ENCODE assay signal across 17 mouse cellular contexts in genomic region chrX:57918181-57919115, GRCm38 (mm10).
A peak's percentile ranks its signal among the peaks of the same experiment; 100 is the strongest.
DNase-seq lines count a peak whose midpoint lies in the region; ATAC-seq and TF ChIP-seq lines count a peak whose summit lies in the region.
"Had no signal": no experiment of that assay in that cellular context is flagged by ENCODE, and none has a peak within 500 bp of the region (broad histone marks: within the 10 kb centered on the region; RNA-seq: fewer than 3 reads in every experiment).

No protein-coding gene starts in this region.

- no peak for DNase-seq in midbrain, embryonic 10.5 days (ENCODE audit: low spot score)
- DNase-seq in midbrain, postnatal 0 days (ENCODE audit: low spot score): no peak
- DNase-seq in embryo, embryonic 11 days: peak; percentile 31
- no peak for DNase-seq in left cerebral cortex, postnatal 10 days (ENCODE audit: extremely low spot score in 1 of 2, low spot score in 2 of 2)
- no peak for DNase-seq in c-Kit-positive CD71-positive TER-119-positive erythroid progenitor cells, embryonic 14.5 days (ENCODE audit: low spot score)
- DNase-seq in adrenal gland, postnatal 4 days (ENCODE audit: low spot score in 2 of 2): no peak
- DNase-seq: cerebellum, adult 8-10 months; gastrocnemius, adult 2 months; heart, adult 18-20 months; lung, embryonic 14.5 days; thymus, adult 18-20 months had no signal

- peak overlapping the region; percentile 55 for H3K27ac ChIP-seq in midbrain, embryonic 10.5 days (replicated peaks)
- H3K27ac ChIP-seq in midbrain, postnatal 0 days (ENCODE audit: low read depth, low read length): no peak overlapping the region
- H3K27ac ChIP-seq in hindbrain, embryonic 13.5 days: no peak overlapping the region
- no peak overlapping the region for H3K27ac ChIP-seq in neural tube, embryonic 12.5 days
- H3K27ac ChIP-seq: gastrocnemius, adult 2 months; heart, embryonic 15.5 days; layer of hippocampus, adult 2 months; macrophage had no signal

- no peaks in the 10 kb centered on the region for H3K9me3 ChIP-seq in midbrain, embryonic 10.5 days (replicated peaks)
- H3K9me3 ChIP-seq in midbrain, postnatal 0 days (ENCODE audit: low read length): no peaks in the 10 kb centered on the region
- H3K9me3 ChIP-seq in hindbrain, embryonic 13.5 days: no peaks in the 10 kb centered on the region
- H3K9me3 ChIP-seq in neural tube, embryonic 12.5 days: no peaks in the 10 kb centered on the region
- H3K9me3 ChIP-seq: heart, embryonic 15.5 days had no signal

- no peaks in the 10 kb centered on the region for H3K36me3 ChIP-seq in midbrain, embryonic 10.5 days
- no peaks in the 10 kb centered on the region for H3K36me3 ChIP-seq in midbrain, postnatal 0 days (ENCODE audit: insufficient read depth, low read length)
- H3K36me3 ChIP-seq in hindbrain, embryonic 13.5 days: no peaks in the 10 kb centered on the region
- H3K36me3 ChIP-seq in neural tube, embryonic 12.5 days: no peaks in the 10 kb centered on the region
- H3K36me3 ChIP-seq: heart, embryonic 15.5 days had no signal

- no peak overlapping the region for H3K4me2 ChIP-seq in midbrain, postnatal 0 days (ENCODE audit: low read depth, low read length, poor library complexity, severe bottlenecking)
- 0 out of 2 replicates have a peak overlapping the region, but pooled peaks have one; percentile 10 for H3K4me2 ChIP-seq in hindbrain, embryonic 13.5 days
- peak overlapping the region; percentile 37; the same call in 1 of the 2 replicates for H3K4me2 ChIP-seq in neural tube, embryonic 12.5 days (replicated peaks)
- H3K4me2 ChIP-seq: heart, embryonic 15.5 days; liver, embryonic 11.5 days; lung, embryonic 14.5 days had no signal

- 22% methylated on average over 25 of the region's 25 CpGs for WGBS in midbrain, embryonic 10.5 days
- WGBS in midbrain, postnatal 0 days: 25% methylated on average over 25 of the region's 25 CpGs
- WGBS in hindbrain, embryonic 13.5 days: 21% methylated on average over 25 of the region's 25 CpGs
- WGBS in neural tube, embryonic 12.5 days: 18% methylated on average over 24 of the region's 25 CpGs

- peaks cover 67% of the 10 kb centered on the region for H3K27me3 ChIP-seq in midbrain, embryonic 10.5 days (ENCODE audit: low read depth, poor library complexity, severe bottlenecking)
- H3K27me3 ChIP-seq in midbrain, postnatal 0 days (ENCODE audit: insufficient read depth, low read length): no peaks in the 10 kb centered on the region
- H3K27me3 ChIP-seq in hindbrain, embryonic 13.5 days: peaks cover 41% of the 10 kb centered on the region; the same call in 1 of the 2 replicates
- H3K27me3 ChIP-seq in neural tube, embryonic 12.5 days (replicated peaks): peaks cover 5% of the 10 kb centered on the region

- H3K9ac ChIP-seq in midbrain, postnatal 0 days (replicated peaks; ENCODE audit: low read length, poor library complexity, severe bottlenecking): no peak overlapping the region
- H3K9ac ChIP-seq in hindbrain, embryonic 13.5 days: no peak overlapping the region
- no peak overlapping the region for H3K9ac ChIP-seq in neural tube, embryonic 12.5 days
- H3K9ac ChIP-seq: heart, embryonic 15.5 days; lung, embryonic 14.5 days had no signal

- no peak for ATAC-seq in midbrain, postnatal 0 days (ENCODE audit: low FRiP score)
- no peak for ATAC-seq in hindbrain, embryonic 13.5 days (ENCODE audit: low FRiP score)
- no peak for ATAC-seq in neural tube, embryonic 12.5 days (ENCODE audit: low FRiP score, low read depth)

- peaks cover 58% of the 10 kb centered on the region for H3K4me1 ChIP-seq in midbrain, embryonic 10.5 days
- H3K4me1 ChIP-seq in midbrain, postnatal 0 days (ENCODE audit: insufficient read depth, low read length): no peaks in the 10 kb centered on the region
- H3K4me1 ChIP-seq in hindbrain, embryonic 13.5 days (replicated peaks): 0 out of 2 replicates have a peak, but pooled peaks cover 4% of the 10 kb centered on the region
- H3K4me1 ChIP-seq in neural tube, embryonic 12.5 days: no peaks in the 10 kb centered on the region
- H3K4me1 ChIP-seq: heart, embryonic 15.5 days had no signal

- peak overlapping the region; percentile 9 for H3K4me3 ChIP-seq in midbrain, embryonic 10.5 days
- no peak overlapping the region for H3K4me3 ChIP-seq in midbrain, postnatal 0 days (ENCODE audit: low read depth, low read length)
- H3K4me3 ChIP-seq in hindbrain, embryonic 13.5 days: no peak overlapping the region
- H3K4me3 ChIP-seq in neural tube, embryonic 12.5 days: no peak overlapping the region
- H3K4me3 ChIP-seq: gastrocnemius, adult 2 months; heart, embryonic 15.5 days; layer of hippocampus, adult 2 months had no signal

- TF ChIP-seq CTCF in midbrain, postnatal 0 days (IDR thresholded peaks at IDR 0.05): no peak

- intact Hi-C loops in left cerebral cortex, postnatal 10 days (cut with DNase I): no loop called here
